Mouse (Mus musculus) 3134 (cell line): ENCODE data around the gene Lhb.
"Not testable (repeated sequence)": the region's sequence is repeated elsewhere in the genome, so short reads cannot be mapped to it uniquely, and the experiment has no call there.

Source experiments
- DNase-seq: peaks from one replicate; pipeline ENCODE4 v3.0.0-alpha.2; 2011; ENCODE audit warnings: low spot score; ENCODE audit not compliant: insufficient read length; ENCODE audit errors: extremely low read depth

Lhb gene

DNA sequence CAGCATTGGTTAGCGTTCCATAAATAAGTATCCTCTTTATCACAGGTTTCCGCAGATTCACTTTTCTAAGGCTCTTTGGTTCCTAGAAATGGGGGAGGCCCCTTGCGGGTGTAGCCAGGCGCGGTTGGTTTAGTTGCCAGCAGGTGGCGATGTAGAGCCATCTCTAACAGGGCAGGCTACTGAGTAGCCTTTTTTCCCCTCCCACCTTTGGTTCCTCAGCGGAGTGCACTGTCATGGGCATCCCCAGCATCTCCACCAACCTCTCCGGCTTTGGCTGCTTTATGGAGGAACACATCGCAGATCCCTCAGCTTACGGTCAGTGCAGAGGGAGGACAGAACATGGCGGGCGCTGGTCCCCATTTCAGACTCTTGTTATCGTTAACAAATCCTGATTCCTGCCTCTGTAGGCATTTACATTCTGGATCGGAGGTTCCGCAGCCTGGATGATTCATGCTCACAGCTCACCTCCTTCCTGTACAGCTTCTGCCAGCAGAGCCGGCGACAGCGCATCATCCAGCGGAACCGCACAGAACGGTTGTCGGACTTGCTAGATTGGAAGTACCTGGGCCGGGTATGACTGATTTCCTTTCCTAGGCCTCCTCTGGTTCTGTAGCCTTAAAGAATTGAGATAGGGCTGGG, 30.8 kb downstream of the Lhb start:
- DNase-seq: peak; percentile 47

DNA sequence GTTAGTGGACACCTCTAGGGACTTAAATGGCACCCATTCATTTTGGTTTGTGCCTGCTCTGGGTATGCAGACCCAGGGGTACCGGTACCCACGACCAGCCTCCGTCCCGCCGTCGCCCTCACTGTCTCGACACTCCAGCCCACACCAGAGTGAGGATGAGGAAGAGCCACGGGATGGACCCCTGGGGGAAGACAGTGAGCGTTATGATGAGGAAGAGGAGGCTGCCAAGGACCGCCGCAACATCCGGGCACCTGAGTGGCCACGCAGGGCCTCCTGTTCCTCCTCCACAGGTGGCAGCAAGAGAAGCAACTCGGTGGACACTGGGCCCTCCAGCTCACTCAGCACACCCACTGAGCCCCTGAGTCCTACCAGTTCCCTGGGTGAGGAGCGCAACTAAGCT, 34.4 kb downstream of the Lhb start:
- no peak for DNase-seq

DNA sequence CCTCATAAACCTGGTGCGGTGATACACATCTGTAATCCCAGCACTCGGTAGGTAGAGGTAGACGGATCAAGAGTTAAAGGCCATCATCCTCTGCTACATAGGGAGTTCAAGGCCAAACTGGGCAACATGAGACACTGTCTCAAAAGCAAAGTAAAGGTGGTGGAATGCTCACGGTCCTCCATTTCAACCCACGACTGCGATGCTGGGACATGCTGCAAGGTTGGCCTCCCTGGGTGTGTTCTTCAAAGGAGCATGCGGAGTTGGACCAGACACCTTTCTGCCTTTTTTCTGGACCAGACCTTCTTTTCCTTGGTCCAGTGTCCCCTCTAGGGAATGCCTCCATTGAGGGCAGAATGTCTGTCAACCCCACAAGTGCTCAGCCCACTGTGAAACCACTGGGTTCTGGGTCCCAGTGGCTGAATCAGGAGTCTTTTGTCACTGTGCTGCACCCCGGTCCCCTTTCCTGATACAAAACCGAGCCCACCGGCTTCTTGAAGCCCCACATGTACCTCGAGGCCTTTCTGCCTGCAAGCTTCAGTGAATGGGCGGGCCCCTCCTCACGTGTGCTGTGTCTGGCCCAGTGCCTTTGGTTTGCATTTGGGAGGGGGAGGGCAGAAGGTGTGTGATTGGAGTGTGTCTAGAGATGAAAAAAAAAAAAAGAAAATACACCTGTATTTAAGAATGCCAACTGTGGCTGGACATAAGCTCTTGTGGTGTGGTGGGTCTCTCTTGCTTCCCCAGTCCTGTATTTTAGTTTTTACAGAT, 35.5 kb downstream of the Lhb start:
- peak; percentile 71 for DNase-seq

DNA sequence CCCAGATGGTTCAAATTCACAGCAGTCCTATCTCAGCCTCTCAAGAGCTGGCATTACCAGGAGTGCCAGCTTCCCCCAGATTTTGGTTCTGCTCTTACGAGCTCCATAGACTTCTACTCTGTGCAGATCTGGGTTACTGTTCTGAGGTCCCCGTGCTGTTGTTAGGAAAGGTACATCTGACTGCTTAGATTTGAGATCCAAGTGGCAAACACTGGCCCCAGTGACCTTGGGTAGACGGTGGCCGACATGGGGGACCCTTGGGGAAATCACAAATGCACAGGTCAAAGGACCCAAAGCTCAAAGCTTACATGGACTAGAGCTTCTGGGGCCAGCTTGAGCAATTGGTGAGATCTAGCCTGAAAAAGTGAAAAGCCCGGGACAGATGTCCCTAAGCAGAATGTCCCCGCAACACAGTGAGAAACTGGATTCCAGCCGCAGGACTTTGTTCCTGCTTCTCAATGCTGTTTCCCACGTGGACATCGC, 36.1 kb downstream of the Lhb start:
- peak; percentile 71 for DNase-seq

DNA sequence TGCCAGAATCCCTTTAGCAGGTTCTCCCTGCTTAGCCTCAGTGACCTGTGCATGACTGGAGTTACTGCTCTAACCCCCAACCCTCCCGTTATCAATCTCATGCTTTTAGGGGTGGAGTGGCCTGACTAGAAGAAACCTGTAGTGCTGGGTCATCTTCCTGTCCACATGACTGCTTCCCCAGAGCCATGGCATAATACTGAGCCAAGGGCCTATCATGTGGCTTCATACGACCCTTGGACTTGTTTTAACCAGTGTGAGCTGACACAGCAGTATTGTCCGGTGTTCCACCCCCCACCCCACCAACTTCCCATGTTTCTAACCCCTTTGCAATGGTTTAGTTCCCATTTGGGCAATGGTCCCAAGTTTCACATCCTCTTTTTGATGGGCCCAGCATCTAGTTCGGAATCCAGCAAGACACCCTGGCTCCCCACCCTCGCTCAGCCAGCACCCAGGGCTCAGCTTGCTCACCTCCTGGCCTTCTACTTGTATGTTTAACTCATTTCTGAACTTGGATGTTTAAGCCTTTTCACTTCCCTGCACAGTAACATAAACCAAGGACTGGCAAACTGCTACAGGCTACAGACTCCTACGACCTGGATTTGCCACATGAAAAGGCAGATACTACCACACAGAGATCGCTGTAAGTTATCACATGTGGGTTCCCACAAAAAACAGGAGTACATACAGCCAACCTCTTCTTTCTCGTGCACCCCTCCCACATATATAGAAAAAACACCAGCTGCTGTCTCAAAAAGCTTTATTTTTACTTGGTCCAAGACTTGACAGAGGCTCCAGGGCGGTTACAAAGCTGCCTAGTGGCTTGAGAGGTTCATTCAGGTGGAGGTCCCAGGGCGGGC, 36.8 kb downstream of the Lhb start:
- DNase-seq: peak; percentile 70

DNA sequence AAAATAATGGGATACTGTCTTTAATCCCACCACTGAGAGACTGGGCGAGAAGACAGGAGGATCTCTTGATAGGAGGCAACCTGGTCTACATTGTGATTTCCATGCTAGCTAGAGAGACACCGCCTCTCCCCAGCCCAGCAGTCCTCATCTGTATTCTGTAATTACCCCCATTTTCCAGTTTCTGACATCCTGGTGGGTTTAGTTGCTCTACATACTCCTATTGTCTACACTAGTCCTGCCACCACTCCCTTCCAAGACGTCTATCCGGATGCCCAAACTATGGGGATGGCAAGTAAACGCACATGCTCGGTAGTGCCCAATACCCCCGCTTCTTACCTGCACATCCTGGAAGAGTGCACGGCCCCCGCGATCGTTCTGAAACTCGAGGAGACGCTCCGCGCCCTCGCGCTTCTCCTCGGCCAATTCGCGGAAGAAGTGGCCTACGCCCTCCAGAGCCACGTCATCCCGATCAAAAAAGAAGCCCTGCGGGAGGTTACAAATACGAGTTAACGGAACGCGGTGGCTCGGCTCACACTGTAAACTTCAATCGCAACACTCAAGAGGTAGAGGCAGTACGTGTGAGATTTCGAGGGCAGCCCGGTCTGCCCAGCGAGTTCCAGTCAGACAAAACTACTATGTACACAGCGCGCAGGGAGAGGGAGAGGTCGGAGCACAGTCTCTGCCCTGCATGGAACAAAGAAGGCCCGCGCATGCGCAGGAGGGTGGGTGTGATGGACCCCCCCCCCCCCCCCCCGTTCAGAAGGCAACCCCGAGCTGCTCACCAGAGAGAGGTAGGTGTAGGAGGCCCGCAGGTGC, 38.3 kb downstream of the Lhb start:
- DNase-seq: peak; percentile 78

DNA sequence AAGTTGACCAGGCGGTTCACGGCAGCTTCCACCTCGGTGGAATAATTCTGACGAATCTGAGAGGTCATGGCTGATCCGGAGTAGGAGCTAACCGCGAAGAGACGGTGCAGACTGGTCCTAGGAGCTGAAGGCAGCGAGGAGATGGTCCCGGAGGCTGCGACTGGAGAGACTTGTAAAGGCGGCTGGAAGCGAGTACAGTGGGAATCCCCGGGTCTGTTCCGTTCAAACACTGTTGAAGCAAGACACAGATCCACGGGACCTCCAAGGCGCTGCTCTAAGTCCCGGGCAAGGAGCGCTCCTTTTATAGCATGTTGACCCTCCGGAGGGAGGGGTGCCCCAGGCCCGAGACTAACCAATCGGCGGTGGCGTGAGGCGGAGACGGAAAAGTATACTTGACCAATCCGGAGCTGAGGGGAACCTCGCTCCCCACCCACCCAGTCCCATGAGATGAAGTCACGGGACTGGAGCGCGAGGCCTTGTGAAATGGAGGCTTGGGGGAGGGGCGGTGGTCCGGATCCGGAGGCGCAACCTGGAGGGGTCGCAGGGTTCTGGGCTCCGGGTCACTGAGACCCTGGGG, 39.0 kb downstream of the Lhb start, which contains the start of gene Ftl1:
Gene Ftl1, minus strand, starts transcription at position 321 of the 577 bp plus-strand sequence.
- DNase-seq: peak; percentile 95

DNA sequence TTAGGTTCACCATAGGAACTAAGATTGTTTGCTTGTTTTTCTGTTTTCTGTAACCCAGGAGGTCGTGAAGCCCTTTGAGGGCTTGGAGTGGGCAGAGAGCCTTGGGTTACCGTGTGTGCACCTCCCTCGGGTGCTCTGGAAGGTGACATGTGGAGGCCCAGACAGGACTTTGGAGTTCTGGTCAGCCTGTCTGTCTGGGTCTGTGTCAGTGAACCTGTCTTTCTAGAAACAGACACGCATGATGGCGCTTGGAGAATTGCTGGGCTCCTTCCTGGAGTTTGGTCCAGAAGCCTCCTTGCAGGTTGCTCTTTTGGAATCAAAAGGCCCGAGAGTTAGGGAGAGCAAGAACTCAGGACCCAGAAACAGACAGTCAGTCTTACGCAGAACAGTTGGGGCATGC, 39.8 kb downstream of the Lhb start:
- DNase-seq: no peak

DNA sequence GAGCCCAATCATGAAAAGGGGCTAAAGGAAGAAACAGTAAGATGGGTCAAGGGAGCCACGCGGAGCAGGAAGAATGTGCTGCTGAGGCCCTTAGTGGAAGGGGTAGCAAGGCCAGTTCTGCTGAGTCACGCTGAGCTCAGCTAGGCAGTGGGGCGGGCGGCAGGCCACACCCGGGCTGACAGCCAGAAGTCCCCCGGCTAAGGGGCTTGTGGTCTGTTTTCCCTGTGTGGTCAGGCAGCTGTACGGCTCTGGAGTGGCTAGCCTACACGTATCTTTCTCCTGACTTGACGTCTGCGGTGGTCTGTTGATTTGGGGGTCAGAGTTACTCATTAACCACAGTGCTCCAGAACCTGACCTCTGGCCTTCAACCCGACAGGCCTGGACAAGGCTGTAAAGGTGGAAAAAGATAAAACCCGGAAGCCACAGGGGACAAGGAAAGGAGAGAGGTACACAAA, 40.3 kb downstream of the Lhb start:
- DNase-seq: peak; percentile 98

DNA sequence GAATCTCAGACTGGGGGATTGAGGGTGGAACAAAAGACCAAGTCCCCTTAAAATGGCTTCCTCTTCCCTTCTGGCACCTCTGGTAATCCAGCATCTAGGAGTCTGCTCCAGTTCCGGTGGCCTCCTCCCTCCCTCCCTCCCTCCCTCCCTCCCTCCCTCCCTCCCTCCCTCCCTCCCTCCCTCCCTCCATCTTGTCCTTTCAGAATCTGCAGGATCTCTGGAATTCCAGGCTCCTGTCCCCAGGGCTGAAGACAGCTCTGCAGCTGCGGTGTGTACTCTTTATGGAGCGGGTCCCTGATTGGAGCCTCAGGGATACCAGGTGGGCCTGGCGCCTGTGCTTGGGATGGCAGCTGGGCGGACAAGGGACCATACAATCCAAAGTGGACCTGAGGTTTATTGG, 40.7 kb downstream of the Lhb start:
- peak; percentile 61 for DNase-seq

DNA sequence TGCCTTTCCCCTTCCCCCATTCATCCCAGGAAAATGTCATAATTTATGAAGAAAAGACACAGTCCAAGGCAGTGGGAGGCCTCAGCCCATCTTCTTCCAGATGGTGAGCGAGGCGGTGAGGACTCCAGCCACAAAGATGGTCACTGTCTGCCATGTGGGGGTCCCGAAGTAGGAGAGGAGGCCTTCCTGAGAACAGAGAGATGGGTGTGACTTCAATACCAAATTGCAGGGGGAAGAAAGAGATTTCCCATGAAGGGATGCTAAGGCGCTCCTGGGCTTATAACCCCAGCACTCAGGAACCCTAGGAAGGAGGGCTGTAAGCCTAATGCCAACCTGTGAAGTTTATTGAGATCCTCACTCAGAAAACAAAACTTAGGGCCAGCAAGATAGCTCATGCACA, 41.2 kb downstream of the Lhb start:
- DNase-seq: no peak

DNA sequence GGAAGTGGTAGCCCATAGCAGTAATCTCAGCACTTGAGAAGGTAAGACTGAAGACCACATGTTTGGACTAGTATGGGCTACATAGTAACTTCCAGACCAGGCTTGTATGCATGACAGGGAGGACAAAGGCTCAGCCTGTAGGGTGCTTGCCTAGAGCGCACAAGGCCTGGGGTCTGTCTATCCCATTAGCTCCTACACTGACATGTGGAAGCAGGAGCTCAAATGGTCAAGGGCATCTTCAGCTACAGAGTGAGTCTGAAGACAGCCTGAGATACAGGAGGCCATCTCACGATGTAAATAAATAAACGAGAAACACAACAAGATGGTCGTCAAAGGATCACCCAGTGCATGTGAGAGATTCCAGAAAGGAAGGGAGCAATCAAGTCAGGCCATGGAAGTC, 41.7 kb downstream of the Lhb start:
- no peak for DNase-seq

DNA sequence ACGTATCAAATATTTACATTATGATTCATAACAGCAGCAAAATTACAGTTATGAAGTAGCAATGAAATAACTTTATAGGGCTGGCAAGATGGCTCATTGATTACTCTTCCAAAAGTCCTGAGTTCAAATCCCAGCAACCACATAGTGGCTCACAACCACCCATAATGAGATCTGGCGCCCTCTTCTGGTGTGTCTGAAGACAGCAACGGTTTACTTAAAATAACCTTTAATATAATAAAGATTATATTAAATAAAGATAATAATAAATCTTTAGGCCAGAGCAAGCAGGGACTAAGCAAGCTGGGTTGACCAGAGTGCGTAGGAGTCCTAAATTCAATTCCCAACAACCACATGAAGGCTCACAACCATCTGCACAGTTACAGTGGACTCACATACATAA, 42.2 kb downstream of the Lhb start:
- DNase-seq: not testable (repeated sequence)

DNA sequence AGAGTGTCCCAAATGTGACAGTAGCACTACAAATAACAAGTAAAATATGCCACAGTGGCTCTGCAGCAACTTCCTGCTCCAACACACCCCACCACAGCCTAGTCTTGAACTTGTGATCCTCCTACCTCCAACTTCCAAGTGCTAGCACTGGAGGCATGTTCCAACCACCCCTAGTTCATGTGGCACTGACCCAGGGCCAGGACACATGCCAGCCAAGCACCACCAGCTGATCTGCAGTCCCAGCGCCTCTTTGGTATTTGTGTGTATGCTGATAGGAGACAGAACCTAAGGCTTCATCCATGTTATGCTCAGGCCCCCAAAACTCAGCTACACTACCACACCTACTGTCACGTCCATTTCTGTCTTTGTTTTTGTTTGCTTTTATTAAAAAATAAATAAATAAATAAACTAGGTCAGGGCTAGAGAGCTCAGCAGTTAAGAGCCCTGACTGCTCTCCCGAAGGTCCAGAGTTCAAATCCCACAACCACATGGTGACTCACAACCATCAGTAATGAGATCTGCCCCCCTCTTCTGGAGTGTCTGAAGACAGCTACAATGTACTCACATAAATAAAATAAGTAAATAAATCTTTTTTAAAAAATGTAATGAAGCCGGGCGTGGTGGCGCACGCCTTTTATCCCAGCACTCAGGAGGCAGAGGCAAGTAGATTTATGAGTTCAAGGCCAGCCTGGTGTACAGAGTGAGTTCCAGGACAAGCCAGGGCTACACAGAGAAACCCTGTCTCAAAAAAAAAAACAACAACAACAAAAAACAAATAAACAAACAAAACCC, 43.6 kb downstream of the Lhb start:
- no peak for DNase-seq

DNA sequence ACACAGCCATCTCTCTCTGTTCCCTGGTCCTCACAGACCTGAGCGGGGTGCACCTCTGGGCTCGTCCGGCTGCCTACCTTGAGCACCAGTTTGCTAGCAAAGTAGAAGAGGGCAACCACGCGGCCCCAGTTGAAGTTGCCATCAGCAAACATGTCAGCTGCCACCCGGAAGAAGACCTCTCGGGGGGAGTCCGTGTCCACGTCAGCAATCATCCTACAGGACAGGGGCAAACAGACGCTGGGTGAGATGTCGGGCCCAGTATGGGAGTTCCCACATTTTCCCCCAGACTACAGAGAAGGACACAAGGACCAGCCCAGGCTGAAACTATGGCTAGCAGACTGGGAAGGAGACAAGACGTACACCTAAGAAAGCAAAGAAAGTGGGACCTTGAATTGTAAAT, 44.5 kb downstream of the Lhb start:
- DNase-seq: no peak

DNA sequence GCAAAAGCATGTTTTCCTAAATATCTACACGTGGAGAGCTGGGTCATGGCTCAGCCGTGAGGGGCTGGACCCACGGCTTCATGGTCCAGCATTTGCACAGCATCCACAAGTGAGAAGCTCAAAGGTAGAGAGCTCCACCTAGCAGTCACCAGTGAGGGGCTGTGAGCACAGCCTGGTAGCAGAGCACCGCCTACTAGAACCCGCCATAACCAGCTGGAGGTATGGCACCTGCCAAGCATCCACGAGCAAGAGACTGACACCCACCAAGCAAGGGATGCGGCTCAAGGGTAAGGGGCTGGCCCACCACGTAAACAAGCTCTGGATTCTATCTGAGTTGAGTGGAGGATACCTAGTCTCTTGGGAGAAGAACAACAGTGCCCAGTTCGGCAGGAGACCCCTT, 44.9 kb downstream of the Lhb start:
- no peak for DNase-seq

DNA sequence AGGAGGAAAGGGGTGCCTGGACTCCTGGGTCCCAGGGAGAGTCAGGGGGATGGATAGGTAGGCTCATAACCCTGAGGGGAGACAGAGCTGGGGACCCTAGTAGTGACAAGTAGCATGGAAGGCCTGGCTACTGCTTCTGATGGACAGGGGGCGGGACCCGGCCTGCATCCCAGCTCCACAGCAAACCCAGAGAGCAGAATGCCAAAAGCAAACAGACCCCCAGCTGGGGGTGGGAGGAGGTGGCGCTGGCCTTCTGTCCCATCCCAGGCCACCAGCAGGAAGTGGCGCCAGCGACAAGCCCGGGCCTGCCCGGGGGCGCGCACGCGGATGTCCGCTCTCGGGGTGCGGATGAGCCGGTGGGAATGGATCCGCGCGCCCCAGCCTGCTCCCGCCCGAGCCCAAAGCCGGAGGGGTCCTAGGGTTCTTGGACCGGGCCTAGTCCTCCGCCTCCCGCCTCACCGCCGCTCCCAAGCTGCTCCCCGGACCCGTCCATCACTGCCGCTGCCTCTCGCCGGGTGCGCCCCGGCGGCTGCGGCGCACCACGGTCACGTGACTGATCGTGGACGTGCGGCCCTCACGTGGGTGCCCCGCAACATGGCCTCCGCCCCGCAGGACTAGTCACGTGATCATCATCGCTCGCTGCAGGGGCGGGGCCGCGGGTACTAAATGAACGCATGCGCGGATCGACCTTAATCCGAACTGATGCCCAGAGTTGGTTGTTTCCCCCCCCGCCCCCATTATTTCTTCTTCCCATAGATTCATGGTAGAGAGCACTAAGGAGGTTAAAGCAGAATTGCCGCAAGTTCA, 45.9 kb downstream of the Lhb start, which contains the start of gene Bax:
Gene Bax, minus strand, starts transcription at position 616 of the 807 bp plus-strand sequence.
- peak; percentile 91 for DNase-seq

DNA sequence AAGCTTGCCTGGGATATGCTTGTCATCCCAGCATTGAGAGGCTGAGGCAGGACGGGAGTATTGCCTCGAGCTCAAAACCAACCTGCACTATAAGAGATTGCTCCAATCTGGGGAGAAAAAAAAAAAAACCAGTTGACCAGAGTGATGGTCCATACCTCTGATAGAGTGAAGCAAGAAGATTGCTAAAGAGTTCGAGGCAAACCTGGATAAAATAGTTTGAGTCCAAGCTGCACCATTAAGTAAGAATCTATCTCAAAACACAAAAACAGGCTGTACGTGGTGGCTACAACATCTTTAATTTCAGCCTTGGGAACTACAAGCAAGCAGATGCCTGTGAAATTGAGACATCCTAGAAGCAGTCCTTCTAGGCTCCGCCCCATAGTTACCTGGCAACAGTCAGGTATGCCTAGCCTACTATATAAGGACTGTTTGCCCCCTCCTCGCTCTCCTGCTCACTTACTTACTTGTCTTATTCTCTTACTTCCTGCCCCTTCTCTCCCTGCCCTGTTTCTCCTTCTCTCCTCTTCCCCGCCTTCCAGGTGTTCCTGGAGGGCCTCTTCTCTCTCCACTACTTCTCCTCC, 46.6 kb downstream of the Lhb start:
- DNase-seq: no peak
